Mouse (Mus musculus): ENCODE data around the gene Hira. TPM values are rescaled to one million over a fixed set of nuclear protein-coding genes. Genes with fewer than 3 reads are reported as not detected.

Hira gene
- polyA plus RNA-seq, 2 experiments = 4.9 to 23.2 TPM

GRCm38 (mm10) chr16:18884044-18884443 is 7.2 kb downstream of the Hira start:
- Histone ChIP-seq H3K4me2 (ENCODE audit: low read depth) (no peak overlapping the region), H3K4me1 (replicated peaks; ENCODE audit: control insufficient read depth in 2 of 2, insufficient read depth in 2 of 2, low read length in 1 of 2) (peaks cover 10 to 11% of the 10 kb centered on the region in 2 experiments), H3K36me3 (replicated peaks; ENCODE audit: control insufficient read depth, insufficient read depth, low read depth) (no peaks in the 10 kb centered on the region; the same call in 1 of the 2 replicates), H3K9ac (replicated peaks) (no peak overlapping the region), H3K27me3 (ENCODE audit: control insufficient read depth, insufficient read depth, low read length) (no peaks in the 10 kb centered on the region), H3K27ac (no peak overlapping the region), H3K9me3 (ENCODE audit: control insufficient read depth, low read length) (no peaks in the 10 kb centered on the region), H3K4me3 (ENCODE audit: insufficient read depth in 1 of 2, low read depth in 2 of 2, low read length in 2 of 2) (no peak overlapping the region)
- TF ChIP-seq EP300 (IDR thresholded peaks at IDR 0.05; ENCODE audit: low read depth) (no peak), CTCF (IDR thresholded peaks at IDR 0.05; ENCODE audit: low read depth) (no peak)
- no peak for DNase-seq (ENCODE audit: low read depth in 3 of 3, low spot score in 3 of 3)
- ATAC-seq (ENCODE audit: insufficient read depth) = no peak

DNA sequence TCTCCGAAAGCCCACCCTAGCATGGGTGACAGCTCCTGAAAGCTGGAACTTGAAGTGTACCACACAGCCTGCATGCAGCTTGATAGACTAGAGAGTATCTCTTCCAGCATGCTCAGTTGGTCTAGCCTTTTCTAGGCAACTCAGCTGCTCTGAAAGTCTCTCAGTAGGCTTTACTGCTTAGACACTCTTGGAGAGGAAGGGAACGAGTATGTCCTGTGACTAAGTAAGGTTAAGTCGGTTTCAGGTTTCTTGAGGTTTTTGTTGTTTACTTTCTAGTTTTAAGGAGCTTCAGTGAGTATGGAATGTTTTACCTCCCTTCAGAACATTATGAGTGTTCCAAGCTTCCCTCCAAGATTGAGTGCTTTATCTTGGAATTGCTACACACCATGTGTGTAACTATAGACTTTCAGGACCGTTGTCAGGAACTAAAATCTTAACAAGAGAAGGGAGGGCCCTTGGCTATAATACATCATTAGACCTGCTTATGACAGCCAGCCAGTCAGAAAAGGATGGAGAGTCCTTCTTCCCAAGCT is 17.1 kb downstream of the Hira start:
- Histone ChIP-seq H3K27me3 (ENCODE audit: control insufficient read depth, insufficient read depth, low read length) (no peaks in the 10 kb centered on the region), H3K27ac (no peak overlapping the region), H3K36me3 (replicated peaks; ENCODE audit: control insufficient read depth, insufficient read depth, low read depth) (peaks cover 9% of the 10 kb centered on the region), H3K4me2 (ENCODE audit: low read depth) (no peak overlapping the region), H3K9ac (replicated peaks) (no peak overlapping the region), H3K4me3 (ENCODE audit: insufficient read depth in 1 of 2, low read depth in 2 of 2, low read length in 2 of 2) (no peak overlapping the region), H3K9me3 (ENCODE audit: control insufficient read depth, low read length) (no peaks in the 10 kb centered on the region), H3K4me1 (replicated peaks; ENCODE audit: control insufficient read depth in 2 of 2, insufficient read depth in 2 of 2, low read length in 1 of 2) (peaks cover 3 to 7% of the 10 kb centered on the region in 2 experiments; a peak in 2 of 4 replicates)
- ATAC-seq (ENCODE audit: insufficient read depth) = no peak
- 73% methylated on average over 4 of the region's 4 CpGs for WGBS (ENCODE audit: insufficient replicate concordance)
- TF ChIP-seq CTCF (IDR thresholded peaks at IDR 0.05; ENCODE audit: low read depth) = no peak
- TF ChIP-seq EP300 (IDR thresholded peaks at IDR 0.05; ENCODE audit: low read depth) = no peak
- no peak for DNase-seq (ENCODE audit: low read depth in 3 of 3, low spot score in 3 of 3)

DNA sequence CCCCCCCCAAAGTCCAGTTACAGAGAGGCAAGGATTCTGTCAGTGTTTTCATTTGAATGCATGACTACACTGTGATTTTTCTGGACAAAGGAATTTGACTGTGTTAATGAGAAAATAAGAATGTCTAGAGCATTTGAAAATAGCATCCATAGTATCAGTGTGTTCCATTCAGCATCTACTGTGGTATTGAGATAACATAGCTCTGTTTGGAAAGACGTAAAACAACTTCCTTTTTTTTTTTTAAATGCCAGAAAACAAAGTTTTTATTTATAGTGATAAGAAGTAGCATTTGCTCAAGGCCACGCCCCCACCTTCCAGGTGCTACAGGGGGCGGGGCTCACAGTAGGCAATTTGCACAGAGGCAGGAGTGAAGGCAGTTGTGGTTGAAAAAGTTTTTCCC is 18.4 kb downstream of the Hira start:
- TF ChIP-seq EP300 (IDR thresholded peaks at IDR 0.05; ENCODE audit: low read depth) = no peak
- no peak for TF ChIP-seq CTCF (IDR thresholded peaks at IDR 0.05; ENCODE audit: low read depth)
- 50% methylated on average over 3 of the region's 3 CpGs for WGBS (ENCODE audit: insufficient replicate concordance)

DNA sequence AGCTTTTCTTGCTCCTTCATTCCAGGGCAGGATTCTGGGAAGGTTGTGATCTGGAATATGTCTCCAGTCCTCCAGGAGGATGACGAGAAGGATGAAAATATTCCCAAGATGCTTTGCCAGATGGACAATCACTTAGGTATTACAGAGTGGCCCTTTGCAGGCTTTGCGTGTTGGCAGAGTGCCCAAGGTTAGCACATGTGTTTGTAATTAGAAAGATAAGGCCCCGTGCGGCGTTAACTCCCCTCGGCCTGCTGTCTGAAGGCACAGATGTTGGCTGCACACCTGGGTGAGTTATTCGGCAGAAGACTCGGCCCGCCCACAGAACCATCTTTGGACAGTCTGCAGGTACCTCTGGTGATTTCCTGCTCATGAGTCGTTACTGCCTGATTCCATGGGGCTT is 19.6 kb downstream of the Hira start:
- TF ChIP-seq EP300 (IDR thresholded peaks at IDR 0.05; ENCODE audit: low read depth) = peak; percentile 45; the same call in 1 of the 2 replicates
- no peak for TF ChIP-seq CTCF (IDR thresholded peaks at IDR 0.05; ENCODE audit: low read depth)
- H3K9me3 ChIP-seq (ENCODE audit: control insufficient read depth, low read length) = no peaks in the 10 kb centered on the region
- 60% methylated on average over 10 of the region's 10 CpGs for WGBS (ENCODE audit: insufficient replicate concordance)
- no peak overlapping the region for H3K9ac ChIP-seq (replicated peaks)
- H3K4me1 ChIP-seq (replicated peaks; ENCODE audit: control insufficient read depth in 2 of 2, insufficient read depth in 2 of 2, low read length in 1 of 2) = no peaks in the 10 kb centered on the region
- H3K27me3 ChIP-seq (ENCODE audit: control insufficient read depth, insufficient read depth, low read length) = no peaks in the 10 kb centered on the region
- H3K4me2 ChIP-seq (ENCODE audit: low read depth) = no peak overlapping the region
- H3K27ac ChIP-seq = no peak overlapping the region
- peak in 1 of 3 experiments; percentile 13 for DNase-seq (ENCODE audit: low read depth in 3 of 3, low spot score in 3 of 3)
- peaks cover 17% of the 10 kb centered on the region for H3K36me3 ChIP-seq (replicated peaks; ENCODE audit: control insufficient read depth, insufficient read depth, low read depth)
- no peak overlapping the region for H3K4me3 ChIP-seq (ENCODE audit: insufficient read depth in 1 of 2, low read depth in 2 of 2, low read length in 2 of 2)
- ATAC-seq (ENCODE audit: insufficient read depth) = peak; percentile 28; the same call in 1 of the 2 replicates

More for the DNA sequence above, 18.4 kb downstream of the Hira start:
- H3K27me3 ChIP-seq (ENCODE audit: control insufficient read depth, insufficient read depth, low read length) = no peaks in the 10 kb centered on the region
- H3K4me1 ChIP-seq (replicated peaks; ENCODE audit: control insufficient read depth in 2 of 2, insufficient read depth in 2 of 2, low read length in 1 of 2) = no peaks in the 10 kb centered on the region
- H3K27ac ChIP-seq = no peak overlapping the region
- no peak for DNase-seq (ENCODE audit: low read depth in 3 of 3, low spot score in 3 of 3)
- H3K4me2 ChIP-seq (ENCODE audit: low read depth) = no peak overlapping the region
- no peaks in the 10 kb centered on the region for H3K9me3 ChIP-seq (ENCODE audit: control insufficient read depth, low read length)
- H3K4me3 ChIP-seq (ENCODE audit: insufficient read depth in 1 of 2, low read depth in 2 of 2, low read length in 2 of 2) = no peak overlapping the region
- no peak for ATAC-seq (ENCODE audit: insufficient read depth)
- no peak overlapping the region for H3K9ac ChIP-seq (replicated peaks)
- H3K36me3 ChIP-seq (replicated peaks; ENCODE audit: control insufficient read depth, insufficient read depth, low read depth) = peaks cover 17% of the 10 kb centered on the region

GRCm38 (mm10) chr16:18905648-18906047 is 28.8 kb downstream of the Hira start:
- Histone ChIP-seq H3K9me3 (ENCODE audit: control insufficient read depth, low read length) (no peaks in the 10 kb centered on the region), H3K27ac (no peak overlapping the region), H3K4me3 (ENCODE audit: insufficient read depth in 1 of 2, low read depth in 2 of 2, low read length in 2 of 2) (no peak overlapping the region), H3K4me1 (replicated peaks; ENCODE audit: control insufficient read depth in 2 of 2, insufficient read depth in 2 of 2, low read length in 1 of 2) (no peaks in the 10 kb centered on the region), H3K9ac (replicated peaks) (no peak overlapping the region), H3K4me2 (ENCODE audit: low read depth) (no peak overlapping the region), H3K27me3 (ENCODE audit: control insufficient read depth, insufficient read depth, low read length) (no peaks in the 10 kb centered on the region), H3K36me3 (replicated peaks; ENCODE audit: control insufficient read depth, insufficient read depth, low read depth) (peaks cover 9% of the 10 kb centered on the region)
- no peak for TF ChIP-seq EP300 (IDR thresholded peaks at IDR 0.05; ENCODE audit: low read depth)
- no peak for TF ChIP-seq CTCF (IDR thresholded peaks at IDR 0.05; ENCODE audit: low read depth)
- ATAC-seq (ENCODE audit: insufficient read depth) (no peak), DNase-seq (ENCODE audit: low read depth in 3 of 3, low spot score in 3 of 3) (no peak)
- 82% methylated on average over 1 of the region's 1 CpGs for WGBS (ENCODE audit: insufficient replicate concordance)

Measured in liver, embryonic 14.5 days (tissue).